8 mouse cellular contexts compared by ENCODE assay signal in genomic region chr5:142820276-142821265, GRCm38 (mm10). TPM values are rescaled to one million over a fixed set of nuclear protein-coding genes. Genes with fewer than 3 reads are reported as not detected.
DNase-seq lines count a peak whose midpoint lies in the region; ATAC-seq and TF ChIP-seq lines count a peak whose summit lies in the region.

No protein-coding gene starts in this region.

- H3K27ac ChIP-seq in bone marrow, adult 2 months (ENCODE audit: control insufficient read depth, insufficient read depth, low read depth, low read length, poor library complexity), result peak overlapping the region; percentile 85
- peak overlapping the region; percentile 100 for H3K27ac ChIP-seq in forebrain, embryonic 14.5 days (ENCODE audit: low read depth, low read length)
- H3K27ac ChIP-seq in layer of hippocampus, adult 2 months, result peak overlapping the region; percentile 100
- H3K27ac ChIP-seq in lung, embryonic 14.5 days (ENCODE audit: low read depth), result peak overlapping the region; percentile 100

- no peaks in the 10 kb centered on the region for H3K36me3 ChIP-seq in E14TG2a.4 (ENCODE audit: insufficient read depth, low read length)
- H3K36me3 ChIP-seq in forebrain, embryonic 14.5 days (ENCODE audit: control insufficient read depth, insufficient read depth, low read length), result no peaks in the 10 kb centered on the region
- no peaks in the 10 kb centered on the region for H3K36me3 ChIP-seq in lung, embryonic 14.5 days (ENCODE audit: insufficient read depth)

- peak overlapping the region; percentile 99 for H3K9ac ChIP-seq in forebrain, embryonic 14.5 days (ENCODE audit: low read length)
- peak overlapping the region; percentile 100 for H3K9ac ChIP-seq in lung, embryonic 14.5 days

- H3K9me3 ChIP-seq in E14TG2a.4 (ENCODE audit: low read length), result no peaks in the 10 kb centered on the region
- H3K9me3 ChIP-seq in forebrain, embryonic 14.5 days (replicated peaks; ENCODE audit: control insufficient read depth, low read length), result no peaks in the 10 kb centered on the region
- H3K9me3 ChIP-seq in lung, embryonic 14.5 days (ENCODE audit: low read depth, low read length), result no peaks in the 10 kb centered on the region

- no peak for ATAC-seq in forebrain, embryonic 14.5 days
- no peak for ATAC-seq in lung, embryonic 14.5 days (ENCODE audit: insufficient read depth)
- no peak for ATAC-seq in inflammation-experienced regulatory T-cells, adult 6 months

- intact Hi-C loops in heart, postnatal 25 days (cut with DNase I), result loop anchor here (5.0 kb wide), 2 partner anchors 87 to 112 kb away; partner anchors contain the start of gene Actb

- H3K4me3 ChIP-seq in E14TG2a.4 (replicated peaks; ENCODE audit: low read length), result peak overlapping the region; percentile 81
- peak overlapping the region; percentile 80 for H3K4me3 ChIP-seq in bone marrow, adult 2 months (replicated peaks; ENCODE audit: control insufficient read depth, low read depth, low read length)
- H3K4me3 ChIP-seq in forebrain, embryonic 14.5 days (ENCODE audit: low read depth, low read length), result peak overlapping the region; percentile 62
- peak overlapping the region; percentile 90 for H3K4me3 ChIP-seq in layer of hippocampus, adult 2 months
- peak overlapping the region; percentile 90 for H3K4me3 ChIP-seq in lung, embryonic 14.5 days (ENCODE audit: low read depth, low read length)

- peak; percentile 42; the same call in 1 of the 2 replicates for TF ChIP-seq POLR2A in bone marrow, adult 2 months (IDR thresholded peaks at IDR 0.05; ENCODE audit: borderline replicate concordance, control insufficient read depth, low read depth, low read length)

- H3K4me2 ChIP-seq in forebrain, embryonic 14.5 days (ENCODE audit: low read length), result peak overlapping the region; percentile 96
- peak overlapping the region; percentile 97 for H3K4me2 ChIP-seq in lung, embryonic 14.5 days

- TF ChIP-seq CTCF in E14TG2a.4 (conservative IDR thresholded peaks at IDR 0.05; ENCODE audit: low read length), result no peak
- no peak for TF ChIP-seq CTCF in bone marrow, adult 2 months (IDR thresholded peaks at IDR 0.05; ENCODE audit: control insufficient read depth, insufficient read depth, low read length)
- TF ChIP-seq CTCF in layer of hippocampus, adult 2 months (conservative IDR thresholded peaks at IDR 0.05), result no peak
- TF ChIP-seq CTCF in lung, embryonic 14.5 days (IDR thresholded peaks at IDR 0.05; ENCODE audit: low read depth), result no peak

- DNase-seq in forebrain, embryonic 14.5 days (ENCODE audit: low spot score), result peak; percentile 79
- peak; percentile 48 for DNase-seq in heart, postnatal 25 days (ENCODE audit: low spot score)
- peak in 1 of 2 experiments; percentile 70 for DNase-seq in layer of hippocampus, adult 2 months (ENCODE audit: low spot score in 2 of 2)
- DNase-seq in lung, embryonic 14.5 days, result peak; percentile 87
- peak; percentile 76 for DNase-seq in retina, postnatal 1 day

- H3K27me3 ChIP-seq in E14TG2a.4 (ENCODE audit: insufficient read depth, low read length), result peaks cover 25% of the 10 kb centered on the region
- no peaks in the 10 kb centered on the region for H3K27me3 ChIP-seq in forebrain, embryonic 14.5 days (replicated peaks; ENCODE audit: control insufficient read depth, insufficient read depth, low read length)
- no peaks in the 10 kb centered on the region for H3K27me3 ChIP-seq in lung, embryonic 14.5 days (ENCODE audit: insufficient read depth, low read length)

- under 1% methylated on average over 53 of the region's 53 CpGs for WGBS in bone marrow, adult 2 months
- under 1% methylated on average over 53 of the region's 53 CpGs for WGBS in forebrain, embryonic 14.5 days
- under 1% methylated on average over 53 of the region's 53 CpGs for WGBS in lung, embryonic 14.5 days

- H3K4me1 ChIP-seq in E14TG2a.4 (replicated peaks; ENCODE audit: low read depth, low read length), result peaks cover 71% of the 10 kb centered on the region
- no peaks in the 10 kb centered on the region for H3K4me1 ChIP-seq in bone marrow, adult 2 months (ENCODE audit: control insufficient read depth, insufficient read depth, low read length)
- H3K4me1 ChIP-seq in forebrain, embryonic 14.5 days (ENCODE audit: control insufficient read depth, insufficient read depth, low read length), result peaks cover 20% of the 10 kb centered on the region
- peaks cover 11% of the 10 kb centered on the region for H3K4me1 ChIP-seq in lung, embryonic 14.5 days (ENCODE audit: insufficient read depth)

RNA-seq across cellular contexts. Expression of gene Tnrc18, which starts 3.1 kb away (rescaled TPM):
- 24.3 and 57.5 TPM in 2 replicates for polyA plus RNA-seq in bone marrow, adult 2 months (2011; ENCODE audit: insufficient read depth, insufficient read length, low replicate concordance, missing spikeins)
- polyA plus RNA-seq in forebrain, embryonic 14.5 days (2014; fragmentation: Nextera tagmentation; extraction: Ambion mirVana), result 27.5 and 36.6 TPM in 2 replicates
- total RNA-seq in heart, postnatal 25 days (2021), result 10 to 100 TPM; 50.5 to 59.1 TPM
- total RNA-seq in layer of hippocampus, adult 2 months (2021), result 100 to 1,000 TPM; 142 to 143 TPM
- 38.4 and 40.4 TPM in 2 replicates for polyA plus RNA-seq in lung, embryonic 14.5 days (2014; fragmentation: Nextera tagmentation; extraction: Ambion mirVana)
- polyA plus RNA-seq in inflammation-experienced regulatory T-cells, adult 6 months (2017; shearing (Covaris generic)), result 1 to 10 TPM; 1.6 to 4.4 (median 2.9) TPM
